Mouse (Mus musculus) spleen, postnatal 10 days (tissue): ENCODE measurements around the gene Nid1.
"Not testable (repeated sequence)": the region's sequence is repeated elsewhere in the genome, so short reads cannot be mapped to it uniquely, and the experiment has no call there.

Experiments
- DNase-seq, 2 experiments: peaks; one replicate each; pipeline ENCODE4 v3.0.0; 2021 to 2022; ENCODE audit warnings: low spot score in 2 of 2

The Nid1 gene

GRCm38 (mm10) chr13:13437460-13438015 lies at the start of gene Nid1:
Gene Nid1 (plus strand): TSS chr13:13437551.
- not testable (repeated sequence) for DNase-seq

DNA sequence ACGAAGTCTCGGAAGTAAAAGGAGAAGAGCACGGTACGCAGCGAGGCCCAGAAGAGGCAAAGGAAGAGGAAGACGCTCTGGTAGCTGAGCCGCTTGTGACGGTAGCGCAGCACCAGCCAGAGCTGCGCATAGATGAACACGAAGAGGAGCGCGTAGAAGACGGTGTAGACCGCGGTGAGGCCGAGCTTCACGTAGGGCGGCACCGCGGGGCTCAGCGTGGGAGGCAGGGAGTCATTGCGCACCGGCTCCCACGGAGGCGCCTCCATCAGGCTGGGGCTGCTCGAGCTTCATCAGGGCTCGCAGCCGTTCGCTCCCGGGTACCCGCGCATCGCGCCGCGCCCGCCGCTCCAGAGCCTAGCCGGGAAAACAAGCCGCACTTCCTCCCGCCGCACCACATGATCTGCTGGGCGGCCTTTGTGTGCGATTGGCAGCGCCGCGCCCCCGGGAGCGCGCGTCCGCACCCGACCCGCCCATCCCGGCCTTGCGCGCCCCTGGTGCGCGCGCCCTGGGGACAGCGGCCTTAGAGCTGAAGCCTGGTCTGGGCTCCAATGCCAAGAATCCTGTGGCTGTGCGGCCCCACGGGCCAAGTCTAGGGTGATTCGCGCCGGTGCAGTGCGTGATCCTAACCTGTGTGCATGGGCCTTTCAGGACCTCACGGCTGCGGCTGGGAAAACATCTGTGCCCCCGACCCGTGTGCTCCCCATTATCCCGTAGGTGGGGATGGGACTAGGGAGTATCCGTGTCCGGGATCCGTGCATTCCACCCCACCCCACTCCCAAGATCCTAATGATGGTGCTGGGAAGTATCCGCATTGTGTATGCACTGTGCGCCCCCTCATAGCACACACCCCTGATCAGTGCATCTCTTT lies 43.9 kb upstream of the Nid1 start, which contains the start of gene Gpr137b:
Gpr137b (minus strand) TSS at position 787 of the 868 bp plus-strand sequence.
- not testable (repeated sequence) for DNase-seq

- DNase-seq: not testable (repeated sequence)
These were observed 43.3 kb upstream of the Nid1 start for GRCm38 (mm10) chr13:13394096-13394395.

- DNase-seq: not testable (repeated sequence)
These were observed 36.5 kb upstream of the Nid1 start for GRCm38 (mm10) chr13:13400851-13401250.

- DNase-seq: not testable (repeated sequence)
These were observed 34.5 kb upstream of the Nid1 start for GRCm38 (mm10) chr13:13402818-13403217.

GRCm38 (mm10) chr13:13403366-13403765 lies 34.0 kb upstream of the Nid1 start:
- not testable (repeated sequence) for DNase-seq

GRCm38 (mm10) chr13:13403839-13404238 lies 33.5 kb upstream of the Nid1 start:
- DNase-seq: not testable (repeated sequence)

- DNase-seq: not testable (repeated sequence)
These were observed 32.7 kb upstream of the Nid1 start for GRCm38 (mm10) chr13:13404517-13405155.

- not testable (repeated sequence) for DNase-seq
These were observed 31.8 kb upstream of the Nid1 start for GRCm38 (mm10) chr13:13405511-13405910.

GRCm38 (mm10) chr13:13414206-13414605 lies 23.1 kb upstream of the Nid1 start:
- DNase-seq: no peak

- DNase-seq: peak in 1 of 2 experiments; percentile 53
These were observed 22.0 kb upstream of the Nid1 start for GRCm38 (mm10) chr13:13415120-13416006.

DNA sequence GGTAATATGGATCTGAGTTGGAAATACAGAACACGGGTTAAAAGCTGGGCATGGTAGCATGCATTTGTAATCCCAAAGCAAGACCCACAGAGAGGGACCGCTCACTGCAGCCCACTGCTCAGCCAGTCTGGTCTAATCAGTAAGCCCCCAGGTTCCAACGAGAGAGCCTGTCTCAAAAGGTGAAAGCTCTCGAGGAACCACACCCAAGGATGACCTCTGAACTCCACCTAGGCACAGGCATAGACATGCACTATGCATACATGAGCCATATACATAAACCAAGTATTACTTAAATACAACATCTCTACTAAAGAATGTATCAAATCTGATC lies 21.4 kb upstream of the Nid1 start:
- DNase-seq: not testable (repeated sequence)

DNA sequence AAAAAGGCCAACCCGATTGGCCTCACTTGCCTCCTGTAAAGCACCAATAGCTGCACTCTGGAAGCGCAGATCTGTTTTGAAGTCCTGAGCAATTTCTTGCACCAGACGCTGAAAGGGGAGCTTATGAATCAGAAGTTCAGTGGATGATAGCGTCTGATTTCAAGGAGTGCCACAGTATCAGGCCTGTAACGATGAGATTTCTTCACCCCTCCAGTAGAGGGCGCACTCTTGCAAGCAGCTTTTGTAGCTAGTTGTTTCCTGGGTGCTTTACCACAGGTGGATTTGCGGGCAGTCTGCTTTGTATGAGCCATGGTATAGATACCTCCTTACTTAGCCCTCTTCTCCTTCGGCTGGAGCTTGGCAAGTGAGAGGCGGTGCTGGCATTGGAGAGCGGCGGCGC lies 18.5 kb upstream of the Nid1 start:
- DNase-seq: peak in 1 of 2 experiments; percentile 28

DNA sequence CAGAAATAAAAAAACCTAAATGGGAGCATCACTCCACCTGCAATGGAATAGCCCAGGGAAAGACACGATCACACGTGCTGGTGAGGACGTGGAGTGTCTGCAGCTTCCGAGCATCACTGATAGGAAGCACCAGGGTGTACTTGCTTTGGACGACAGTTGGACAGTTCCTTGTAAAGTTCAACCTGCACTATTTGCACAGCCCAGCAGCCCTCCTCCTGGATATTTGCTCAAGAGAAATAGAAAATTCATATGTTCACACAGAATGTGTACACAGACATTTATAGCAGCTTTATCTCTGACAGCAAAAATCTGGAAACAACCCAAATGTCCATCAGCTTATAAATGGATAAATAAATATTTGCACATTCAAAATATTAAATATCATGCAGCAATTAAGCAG lies 14.1 kb upstream of the Nid1 start:
- not testable (repeated sequence) for DNase-seq

GRCm38 (mm10) chr13:13436161-13436560 lies 1.2 kb upstream of the Nid1 start:
- not testable (repeated sequence) for DNase-seq

GRCm38 (mm10) chr13:13438112-13438953 lies 982 bp downstream of the Nid1 start:
- DNase-seq: not testable (repeated sequence)

DNA sequence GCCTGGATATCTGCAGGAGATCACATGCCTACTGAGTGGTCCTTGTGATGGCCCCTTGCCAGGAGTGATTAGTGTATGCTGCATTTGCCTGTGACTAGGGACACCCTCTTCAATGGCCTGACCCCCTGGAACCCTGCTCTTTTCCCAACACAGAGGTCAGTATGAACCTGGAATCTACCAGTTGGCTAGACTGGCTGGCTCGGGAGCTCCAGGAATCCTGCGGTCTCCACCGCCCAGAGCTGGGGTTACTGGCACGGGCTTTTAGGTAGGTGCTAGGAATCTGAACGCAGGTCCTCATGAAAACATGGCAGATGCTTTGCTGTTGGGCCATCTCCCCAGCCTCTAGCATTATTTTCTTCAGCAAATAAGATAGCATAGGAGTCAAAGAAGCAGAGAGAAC lies 8.2 kb downstream of the Nid1 start:
- not testable (repeated sequence) for DNase-seq

GRCm38 (mm10) chr13:13446711-13447443 lies 9.5 kb downstream of the Nid1 start:
- DNase-seq: not testable (repeated sequence)

DNA sequence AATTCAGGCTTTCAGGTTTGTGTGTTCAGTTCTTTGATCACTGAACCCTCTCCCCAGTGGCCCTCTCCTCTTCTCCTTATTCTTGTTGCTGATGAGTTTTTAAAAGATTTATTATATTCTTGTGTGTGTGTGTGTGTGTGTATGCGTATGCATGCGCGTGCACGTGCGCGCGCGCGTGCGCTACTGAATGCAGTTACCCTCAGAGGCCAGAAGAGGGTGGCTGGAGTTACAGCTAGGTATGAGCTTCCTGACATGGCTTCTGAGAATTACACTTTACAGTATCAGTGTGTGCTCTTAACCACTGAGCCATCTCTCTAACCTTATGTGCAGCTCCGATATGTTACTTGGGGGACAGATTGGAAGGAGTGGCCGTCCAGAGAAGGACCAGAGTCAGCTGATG lies 12.6 kb downstream of the Nid1 start:
- DNase-seq: not testable (repeated sequence)

DNA sequence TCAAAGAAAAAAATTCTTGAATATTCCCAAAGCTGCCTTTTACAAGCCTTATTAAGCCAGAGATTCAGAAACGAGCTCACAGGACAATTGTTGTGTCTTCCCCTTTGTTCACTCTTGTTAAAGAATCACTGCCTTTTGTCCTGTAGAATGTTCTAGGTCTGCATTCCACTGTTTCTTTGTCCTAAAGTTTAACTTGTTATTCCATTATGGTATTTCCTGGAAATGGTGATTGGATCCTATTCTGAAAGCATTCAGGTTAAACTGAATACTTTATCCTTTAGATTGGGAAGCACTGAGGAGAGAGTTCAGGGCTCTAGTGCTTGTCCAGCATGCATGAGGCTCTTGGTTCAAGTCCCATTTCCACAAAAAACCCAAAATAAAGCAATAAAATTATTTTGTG lies 13.6 kb downstream of the Nid1 start:
- DNase-seq: not testable (repeated sequence)
